Mouse (Mus musculus): ENCODE data around the gene Atp6v0a4.

The Atp6v0a4 gene

GRCm38 (mm10) chr6:38124882-38125281, 496 bp upstream of the Atp6v0a4 start:
- no peak for DNase-seq (ENCODE audit: low spot score)

DNA sequence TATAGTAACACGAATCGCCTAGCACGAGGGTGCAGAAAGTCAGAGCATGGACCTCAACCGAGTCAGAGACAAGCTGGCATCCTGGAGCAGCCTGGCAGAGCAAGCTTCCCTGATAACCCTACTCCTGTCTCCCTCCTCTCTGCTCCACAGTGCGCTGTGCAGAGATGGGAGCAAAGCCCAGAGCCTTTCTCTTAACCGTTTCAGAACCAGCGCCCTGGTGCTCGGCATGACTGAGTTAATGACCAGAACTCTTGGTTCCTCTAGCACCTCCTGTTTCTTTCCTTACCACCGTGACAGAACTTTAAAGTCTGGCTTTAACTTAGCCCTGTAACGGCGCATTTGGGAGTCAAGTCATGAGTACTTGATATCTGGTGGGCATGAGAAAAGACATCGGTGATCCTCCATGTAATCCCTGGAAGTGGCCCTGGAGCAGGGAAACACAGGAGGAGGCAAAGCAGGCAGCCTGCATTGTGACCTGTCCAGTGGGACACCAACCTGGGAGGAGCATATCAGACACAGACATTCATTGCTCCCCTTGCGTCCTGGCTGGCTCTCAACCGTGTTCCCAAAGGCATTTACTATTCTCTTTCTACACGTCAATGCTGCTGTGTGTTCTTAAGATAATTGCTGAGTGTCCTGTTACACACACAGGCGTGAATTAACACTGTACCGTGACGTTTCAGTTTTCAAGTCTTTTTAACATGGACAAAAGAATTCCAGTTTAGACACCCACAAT, 747 bp downstream of the Atp6v0a4 start:
- DNase-seq (ENCODE audit: low spot score): no peak

- no peak for DNase-seq (ENCODE audit: low spot score)
Measured at GRCm38 (mm10) chr6:38122791-38123190, 1.6 kb downstream of the Atp6v0a4 start.

DNA sequence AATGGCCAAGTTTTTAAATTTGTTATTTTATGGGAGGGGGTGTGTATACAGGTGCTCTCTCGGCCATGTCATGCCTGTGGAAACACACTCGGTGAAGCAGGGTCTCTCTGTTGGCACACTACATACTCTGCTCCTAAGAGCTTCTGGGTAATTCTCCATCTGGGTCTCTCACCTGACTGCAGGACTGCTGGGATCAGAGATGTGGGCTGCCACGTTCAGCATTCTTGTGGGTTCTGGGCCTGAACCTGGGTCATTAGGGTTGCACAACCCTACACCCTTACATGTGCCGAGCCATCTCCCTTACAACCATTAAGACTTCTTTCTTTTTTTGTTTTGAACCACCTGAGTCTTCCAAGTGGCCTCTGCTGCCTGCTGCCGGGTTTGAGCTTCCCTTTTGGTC, 2.5 kb downstream of the Atp6v0a4 start:
- no peak for DNase-seq (ENCODE audit: low spot score)

DNA sequence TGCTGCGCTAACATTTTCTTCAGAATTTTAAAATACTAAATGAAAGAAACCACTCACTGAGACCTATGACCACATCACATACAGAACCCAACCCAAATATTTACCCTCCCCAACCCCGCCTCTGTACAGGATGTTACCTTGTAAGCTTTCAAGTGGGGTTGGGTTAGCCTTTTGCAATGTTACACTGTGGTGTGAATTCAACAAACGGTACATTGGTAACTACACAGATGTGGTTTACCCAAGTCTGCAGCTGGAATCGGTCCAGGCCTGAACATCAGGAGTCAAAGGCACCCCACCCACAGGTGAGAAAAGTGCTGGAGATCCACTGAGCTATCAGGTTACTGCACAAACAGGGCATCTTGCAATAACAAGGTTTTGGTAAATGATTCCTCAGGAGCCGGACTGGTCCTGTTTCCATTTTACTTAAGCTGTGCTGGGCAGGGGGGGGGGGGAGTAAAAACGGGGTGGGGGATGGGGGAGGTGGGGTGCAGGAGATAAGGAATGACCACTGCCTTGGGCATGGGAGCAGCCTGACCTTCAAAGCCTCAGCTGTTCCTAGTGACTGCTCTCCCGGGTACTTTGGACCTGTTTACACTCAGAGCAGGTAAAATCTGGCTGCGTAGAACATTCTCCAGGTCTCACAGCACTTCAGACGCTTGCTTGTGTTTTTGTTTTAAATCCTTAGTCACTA, 3.6 kb downstream of the Atp6v0a4 start:
- DNase-seq (ENCODE audit: low spot score): no peak

DNA sequence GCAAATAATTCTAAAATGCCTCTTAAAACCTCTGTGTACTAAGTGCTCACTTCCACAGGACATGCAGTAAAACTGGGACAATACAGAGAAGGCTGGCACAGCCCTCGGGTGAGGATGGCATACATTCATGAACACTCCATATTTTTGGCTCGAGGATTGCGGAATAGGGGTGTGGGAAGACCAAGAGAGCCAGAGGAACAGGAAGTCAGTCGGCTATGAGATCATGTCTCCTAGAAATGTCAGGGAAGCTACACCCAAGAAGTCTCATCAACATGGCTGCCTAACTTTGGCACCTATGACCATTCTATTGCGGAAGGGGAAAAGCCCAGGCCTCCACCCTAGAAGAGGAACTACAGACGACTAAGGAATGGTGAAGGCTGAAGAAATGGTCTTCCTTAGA, 6.0 kb downstream of the Atp6v0a4 start:
- DNase-seq (ENCODE audit: low spot score): no peak

GRCm38 (mm10) chr6:38116107-38116770, 8.1 kb downstream of the Atp6v0a4 start:
- DNase-seq (ENCODE audit: low spot score): no peak

- no peak for DNase-seq (ENCODE audit: low spot score)
Measured at GRCm38 (mm10) chr6:38110859-38111258, 13.5 kb downstream of the Atp6v0a4 start.

- no peak for DNase-seq (ENCODE audit: low spot score)
Measured at GRCm38 (mm10) chr6:38109871-38110270, 14.5 kb downstream of the Atp6v0a4 start.

GRCm38 (mm10) chr6:38109160-38109795, 15.1 kb downstream of the Atp6v0a4 start, which contains the start of gene Tmem213:
Gene Tmem213 (plus strand): TSS chr6:38109255.
- DNase-seq (ENCODE audit: low spot score): no peak

- DNase-seq (ENCODE audit: low spot score): no peak
Measured at GRCm38 (mm10) chr6:38108449-38108848, 15.9 kb downstream of the Atp6v0a4 start.

GRCm38 (mm10) chr6:38105924-38106323, 18.5 kb downstream of the Atp6v0a4 start:
- no peak for DNase-seq (ENCODE audit: low spot score)

DNA sequence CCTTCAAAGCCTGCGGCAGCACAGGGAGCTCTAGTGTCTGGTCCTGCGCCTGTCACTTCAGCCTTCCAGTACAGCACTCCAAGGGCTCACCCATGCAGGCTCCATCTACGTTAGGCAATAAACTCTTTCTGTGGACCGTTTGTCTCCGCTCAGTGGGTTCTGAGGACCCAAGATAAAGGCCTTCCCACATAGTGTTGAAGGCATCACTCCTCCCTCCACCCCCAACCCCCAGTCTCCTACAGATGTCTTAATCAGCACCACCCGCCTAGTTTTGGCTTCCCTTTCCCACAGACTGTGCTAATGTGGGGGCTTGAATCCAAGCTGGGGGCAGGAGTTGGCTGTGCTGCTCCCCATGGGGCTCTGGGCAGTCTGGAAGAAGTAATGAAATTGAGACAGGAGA, 20.6 kb downstream of the Atp6v0a4 start:
- DNase-seq (ENCODE audit: low spot score): no peak

DNA sequence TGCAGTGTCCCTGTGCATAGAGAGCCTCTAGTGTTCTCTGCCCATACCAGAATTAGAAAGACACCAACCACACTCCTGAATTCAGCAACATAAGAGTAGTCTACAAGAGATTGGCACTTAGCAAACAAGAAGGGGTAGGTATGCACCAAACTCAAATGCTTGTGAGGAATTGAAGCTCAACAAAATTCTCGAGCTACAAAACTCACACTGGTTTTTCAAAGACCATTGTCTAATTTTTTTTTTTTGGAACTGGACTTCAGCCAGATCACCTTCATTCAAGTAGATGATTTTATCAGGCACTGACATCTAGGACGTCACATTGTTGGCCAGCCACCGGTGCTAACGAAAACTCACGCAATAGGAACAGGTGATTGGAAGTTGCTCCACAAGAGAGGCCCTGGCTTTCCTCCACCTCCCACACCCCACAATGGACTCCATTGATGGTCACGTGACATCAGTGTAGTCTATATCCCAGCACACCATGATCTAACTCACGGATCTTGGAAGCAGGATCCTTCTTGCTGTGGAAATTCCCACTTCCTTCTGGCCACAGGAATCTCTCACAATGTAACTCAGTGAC, 22.1 kb downstream of the Atp6v0a4 start:
- DNase-seq (ENCODE audit: low spot score): no peak

- DNase-seq (ENCODE audit: low spot score): no peak
Measured at GRCm38 (mm10) chr6:38096961-38097370, 27.4 kb downstream of the Atp6v0a4 start.

GRCm38 (mm10) chr6:38094701-38095100, 29.7 kb downstream of the Atp6v0a4 start:
- no peak for DNase-seq (ENCODE audit: low spot score)

DNA sequence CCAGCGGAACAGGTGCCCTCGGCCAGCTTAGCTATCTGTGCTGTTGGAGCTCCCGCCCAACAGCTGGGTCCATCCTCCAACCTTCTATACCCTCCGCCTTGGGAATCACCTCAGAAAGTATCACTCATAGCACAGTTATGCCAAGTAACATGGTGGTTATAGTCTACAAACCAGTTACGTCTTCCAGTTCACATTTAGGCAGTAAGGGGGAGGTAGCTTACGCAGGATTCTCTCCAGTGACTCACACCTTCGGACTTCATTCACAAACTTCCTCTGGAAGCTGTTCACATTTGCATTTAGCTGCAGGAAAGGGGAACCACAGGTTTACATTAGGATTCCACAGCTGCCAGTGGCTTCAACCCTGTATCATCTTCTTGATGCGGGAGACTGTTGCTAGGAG, 31.8 kb downstream of the Atp6v0a4 start:
- DNase-seq (ENCODE audit: low spot score): no peak

GRCm38 (mm10) chr6:38087242-38088026, 37.0 kb downstream of the Atp6v0a4 start:
- no peak for DNase-seq (ENCODE audit: low spot score)

DNA sequence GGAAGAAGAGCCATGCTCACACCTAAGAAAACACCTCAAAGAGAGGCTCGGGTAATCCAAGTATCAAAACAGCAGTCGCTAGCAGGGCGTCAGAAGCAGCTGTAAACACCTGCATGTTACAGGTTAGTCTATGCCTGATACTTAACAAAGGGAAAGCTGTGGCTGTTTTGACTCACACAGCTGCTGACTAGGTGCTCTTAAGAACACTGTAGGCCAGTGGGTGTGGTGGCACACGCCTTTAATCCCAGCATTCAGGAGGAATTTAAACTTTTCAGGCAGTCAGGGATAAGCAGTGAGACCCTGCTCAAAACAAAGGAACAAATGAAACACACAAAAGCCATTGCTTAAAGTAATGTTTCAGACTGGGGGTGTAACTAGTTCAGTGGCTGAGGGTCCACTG, 41.2 kb downstream of the Atp6v0a4 start:
- no peak for DNase-seq (ENCODE audit: low spot score)

DNA sequence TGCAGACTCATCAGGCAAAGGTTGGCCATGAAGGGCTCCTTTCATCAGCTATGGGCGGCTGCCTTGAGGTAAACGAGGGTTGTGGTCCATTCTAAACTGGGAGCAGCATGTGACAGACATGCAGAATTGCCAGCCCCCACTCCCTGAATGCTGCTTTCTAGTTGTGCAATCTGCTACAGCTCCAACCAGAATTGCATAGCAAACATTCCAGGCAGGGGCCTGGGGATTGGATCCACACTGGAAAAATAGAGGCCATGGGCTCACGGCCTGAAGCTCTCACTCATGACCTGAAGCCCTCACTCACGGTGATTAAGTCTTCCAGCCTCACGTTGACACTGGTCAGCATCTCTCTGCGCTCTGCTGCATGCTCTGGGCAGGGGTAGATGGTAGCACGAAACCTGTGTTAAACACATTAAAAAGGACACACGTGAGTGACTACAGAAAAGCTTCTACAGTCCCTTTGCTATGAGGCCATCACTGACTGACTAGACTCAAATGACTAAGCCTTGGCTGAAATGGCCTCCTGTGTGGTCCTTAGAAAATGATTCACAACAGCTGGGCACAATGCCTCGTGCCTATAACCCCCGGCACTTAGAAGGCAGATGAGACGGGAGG, 42.6 kb downstream of the Atp6v0a4 start:
- DNase-seq (ENCODE audit: low spot score): peak; percentile 15

GRCm38 (mm10) chr6:38080364-38080763, 44.0 kb downstream of the Atp6v0a4 start:
- DNase-seq (ENCODE audit: low spot score): no peak
